1 mouse cellular context compared by ENCODE assay signal in genomic region chr3:19897140-19897539, GRCm38 (mm10).
TF ChIP-seq lines count a peak whose summit lies in the region.

No protein-coding gene starts in this region.

TF ChIP-seq in CH12.LX, 34 proteins besides CTCF, POLR2A, EP300 and RAD21 (continued from another document):
- no peak for TF ChIP-seq GABPA (IDR thresholded peaks at IDR 0.05; ENCODE audit: insufficient replicate concordance, low read depth, low read length)
- TF ChIP-seq BHLHE40 (IDR thresholded peaks at IDR 0.05; ENCODE audit: low read depth, low read length): no peak
- TF ChIP-seq SIN3A (IDR thresholded peaks at IDR 0.05; ENCODE audit: low read length): no peak
- no peak for TF ChIP-seq ETS1 (conservative IDR thresholded peaks at IDR 0.05; ENCODE audit: low read depth, low read length)
- TF ChIP-seq KAT2A (IDR thresholded peaks at IDR 0.05; ENCODE audit: insufficient replicate concordance, low read length): no peak
- TF ChIP-seq ZKSCAN1 (IDR thresholded peaks at IDR 0.05; ENCODE audit: borderline replicate concordance, low read depth, low read length): no peak
- TF ChIP-seq MYC (IDR thresholded peaks at IDR 0.05; ENCODE audit: low read depth, low read length): no peak
- no peak for TF ChIP-seq SMC3 (IDR thresholded peaks at IDR 0.05; ENCODE audit: low read depth, low read length)
